Mouse (Mus musculus) hindbrain, embryonic 10.5 days (tissue): ENCODE measurements around the gene Pitpnm2. TPM values are rescaled to one million over a fixed set of nuclear protein-coding genes. Genes with fewer than 3 reads are reported as not detected.

ENCODE experiments used
- DNase-seq: peaks from one replicate; pipeline ENCODE4 v3.0.0-alpha.2; 2017; ENCODE audit warnings: low spot score
- H3K27ac ChIP-seq: fragments of 300-500 bp; sonication (generic); 2 replicates; pipeline ENCODE4 v1.5.1; 2016; ENCODE audit warnings: mild to moderate bottlenecking, moderate library complexity
- H3K27me3 ChIP-seq: fragments of 300-500 bp; sonication (generic); 2 replicates; pipeline ENCODE4 v1.6.1; 2016; ENCODE audit warnings: mild to moderate bottlenecking; ENCODE audit not compliant: poor library complexity, insufficient read depth, severe bottlenecking
- H3K36me3 ChIP-seq: fragments of 300-500 bp; sonication (generic); 2 replicates; pipeline ENCODE4 v1.6.1; 2016; ENCODE audit warnings: mild to moderate bottlenecking, moderate library complexity
- H3K4me1 ChIP-seq: fragments of 300-500 bp; sonication (generic); replicated peaks from 2 replicates; pipeline ENCODE4 v1.6.1; 2016; ENCODE audit warnings: mild to moderate bottlenecking
- H3K4me3 ChIP-seq: fragments of 300-500 bp; sonication (generic); 2 replicates; pipeline ENCODE4 v1.5.1; 2016; ENCODE audit warnings: mild to moderate bottlenecking, moderate library complexity
- H3K9me3 ChIP-seq: fragments of 300-500 bp; sonication (generic); 2 replicates; pipeline ENCODE4 v1.6.1; 2016; ENCODE audit warnings: mild to moderate bottlenecking, moderate library complexity
- WGBS: fragments of 180-500 bp; shearing (Covaris S2); methylation state at CpG from one replicate; pipeline ENCODE4 v1.1.7; 2016; 5-methylcytosine and 5-hydroxymethylcytosine counted together
- polyA plus RNA-seq: library from polyadenylated mRNA; unstranded; fragments of >200 nt; fragmentation: Nextera tagmentation; extraction: Ambion mirVana; gene quantifications from 2 replicates; pipeline ENCODE4 v1.2.1, GENCODE M21; 2016

Gene Pitpnm2
- polyA plus RNA-seq, 1 experiment from 2014 or later: 3.6 TPM

GRCm38 (mm10) chr5:124159453-124159852, 90.1 kb downstream of the Pitpnm2 start:
- 58% methylated on average over 7 of the region's 7 CpGs for WGBS
- peaks cover 48% of the 10 kb centered on the region for H3K4me1 ChIP-seq
- no peak overlapping the region for H3K27ac ChIP-seq
- H3K36me3 ChIP-seq: no peaks in the 10 kb centered on the region
- no peak for DNase-seq
- H3K27me3 ChIP-seq: no peaks in the 10 kb centered on the region
- H3K4me3 ChIP-seq: no peak overlapping the region
- H3K9me3 ChIP-seq: no peaks in the 10 kb centered on the region

GRCm38 (mm10) chr5:124158305-124158704, 91.3 kb downstream of the Pitpnm2 start:
- no peak for DNase-seq
- 78% methylated on average over 4 of the region's 4 CpGs for WGBS
- H3K4me1 ChIP-seq: peaks cover 37% of the 10 kb centered on the region
- H3K27ac ChIP-seq: no peak overlapping the region
- H3K36me3 ChIP-seq: no peaks in the 10 kb centered on the region
- no peaks in the 10 kb centered on the region for H3K27me3 ChIP-seq
- no peaks in the 10 kb centered on the region for H3K9me3 ChIP-seq
- no peak overlapping the region for H3K4me3 ChIP-seq

GRCm38 (mm10) chr5:124155943-124156342, 93.6 kb downstream of the Pitpnm2 start:
- DNase-seq: no peak
- Histone ChIP-seq H3K36me3 (peaks cover 15% of the 10 kb centered on the region), H3K4me1 (peaks cover 20% of the 10 kb centered on the region), H3K27ac (no peak overlapping the region), H3K4me3 (no peak overlapping the region), H3K9me3 (no peaks in the 10 kb centered on the region), H3K27me3 (no peaks in the 10 kb centered on the region)
- 82% methylated on average over 5 of the region's 5 CpGs for WGBS

GRCm38 (mm10) chr5:124152734-124153133, 96.8 kb downstream of the Pitpnm2 start:
- no peaks in the 10 kb centered on the region for H3K4me1 ChIP-seq
- WGBS: 85% methylated on average over 4 of the region's 4 CpGs
- H3K36me3 ChIP-seq: peaks cover 24% of the 10 kb centered on the region
- no peak for DNase-seq
- H3K4me3 ChIP-seq: no peak overlapping the region
- no peaks in the 10 kb centered on the region for H3K27me3 ChIP-seq
- no peak overlapping the region for H3K27ac ChIP-seq
- no peaks in the 10 kb centered on the region for H3K9me3 ChIP-seq

GRCm38 (mm10) chr5:124150895-124151294, 98.7 kb downstream of the Pitpnm2 start:
- Histone ChIP-seq H3K36me3 (peaks cover 30% of the 10 kb centered on the region), H3K4me3 (no peak overlapping the region), H3K4me1 (no peaks in the 10 kb centered on the region), H3K9me3 (no peaks in the 10 kb centered on the region), H3K27me3 (no peaks in the 10 kb centered on the region), H3K27ac (no peak overlapping the region)
- DNase-seq: no peak
- 87% methylated on average over 7 of the region's 7 CpGs for WGBS

GRCm38 (mm10) chr5:124149028-124149427, 100.5 kb downstream of the Pitpnm2 start:
- no peaks in the 10 kb centered on the region for H3K4me1 ChIP-seq
- 69% methylated on average over 5 of the region's 5 CpGs for WGBS
- no peak for DNase-seq
- H3K27ac ChIP-seq: no peak overlapping the region
- peaks cover 35% of the 10 kb centered on the region for H3K36me3 ChIP-seq
- H3K4me3 ChIP-seq: no peak overlapping the region
- no peaks in the 10 kb centered on the region for H3K27me3 ChIP-seq
- H3K9me3 ChIP-seq: no peaks in the 10 kb centered on the region

- H3K27me3 ChIP-seq: no peaks in the 10 kb centered on the region
- no peaks in the 10 kb centered on the region for H3K9me3 ChIP-seq
- H3K27ac ChIP-seq: no peak overlapping the region
- DNase-seq: no peak
- H3K4me3 ChIP-seq: no peak overlapping the region
- peaks cover 53% of the 10 kb centered on the region for H3K36me3 ChIP-seq
- 78% methylated on average over 7 of the region's 7 CpGs for WGBS
- H3K4me1 ChIP-seq: peaks cover 5% of the 10 kb centered on the region
Measured at GRCm38 (mm10) chr5:124138066-124138465, 111.5 kb downstream of the Pitpnm2 start.

- H3K36me3 ChIP-seq: peaks cover 63% of the 10 kb centered on the region
- no peaks in the 10 kb centered on the region for H3K4me1 ChIP-seq
- H3K9me3 ChIP-seq: no peaks in the 10 kb centered on the region
- 89% methylated on average over 5 of the region's 5 CpGs for WGBS
- no peak for DNase-seq
- no peaks in the 10 kb centered on the region for H3K27me3 ChIP-seq
- H3K4me3 ChIP-seq: no peak overlapping the region
- H3K27ac ChIP-seq: no peak overlapping the region
Measured at GRCm38 (mm10) chr5:124134261-124134660, 115.3 kb downstream of the Pitpnm2 start.

- no peak for DNase-seq
- Histone ChIP-seq H3K27me3 (no peaks in the 10 kb centered on the region), H3K9me3 (no peaks in the 10 kb centered on the region), H3K4me3 (no peak overlapping the region), H3K36me3 (peaks cover 100% of the 10 kb centered on the region), H3K4me1 (0 out of 2 replicates have a peak, but pooled peaks cover 3% of the 10 kb centered on the region), H3K27ac (0 out of 2 replicates have a peak overlapping the region, but pooled peaks have one; percentile 31)
- 91% methylated on average over 11 of the region's 11 CpGs for WGBS
Measured at GRCm38 (mm10) chr5:124125093-124125492, 124.5 kb downstream of the Pitpnm2 start.

GRCm38 (mm10) chr5:124122357-124122756, 127.2 kb downstream of the Pitpnm2 start:
- H3K36me3 ChIP-seq: peaks cover 100% of the 10 kb centered on the region
- peaks cover 8% of the 10 kb centered on the region for H3K4me1 ChIP-seq
- no peak overlapping the region for H3K4me3 ChIP-seq
- no peak for DNase-seq
- no peak overlapping the region for H3K27ac ChIP-seq
- H3K9me3 ChIP-seq: no peaks in the 10 kb centered on the region
- WGBS: 91% methylated on average over 18 of the region's 18 CpGs
- H3K27me3 ChIP-seq: no peaks in the 10 kb centered on the region

GRCm38 (mm10) chr5:124119204-124119603, 130.4 kb downstream of the Pitpnm2 start:
- Histone ChIP-seq H3K27ac (no peak overlapping the region), H3K36me3 (peaks cover 79% of the 10 kb centered on the region), H3K4me3 (no peak overlapping the region), H3K4me1 (peaks cover 27% of the 10 kb centered on the region), H3K27me3 (no peaks in the 10 kb centered on the region), H3K9me3 (no peaks in the 10 kb centered on the region)
- no peak for DNase-seq
- WGBS: 84% methylated on average over 5 of the region's 5 CpGs

- no peaks in the 10 kb centered on the region for H3K27me3 ChIP-seq
- peak within 1 kb of the TSS; percentile 98 for H3K4me3 ChIP-seq
- no peaks in the 10 kb centered on the region for H3K9me3 ChIP-seq
- peak within 1 kb of the TSS; percentile 96 for H3K27ac ChIP-seq
- DNase-seq: peak; percentile 79
- 2% methylated on average over 64 of the region's 64 CpGs for WGBS
- peaks cover 46% of the 10 kb centered on the region for H3K4me1 ChIP-seq
- H3K36me3 ChIP-seq: peaks cover 55% of the 10 kb centered on the region
Measured at GRCm38 (mm10) chr5:124115990-124116845, 133.3 kb downstream of the Pitpnm2 start, which contains the start of gene Arl6ip4. Gene Arl6ip4, plus strand, starts transcription at chr5:124116089.

GRCm38 (mm10) chr5:124115531-124115930, 134.0 kb downstream of the Pitpnm2 start:
- Histone ChIP-seq H3K27me3 (no peaks in the 10 kb centered on the region), H3K27ac (peak overlapping the region; percentile 96), H3K4me3 (peak overlapping the region; percentile 98), H3K36me3 (peaks cover 48% of the 10 kb centered on the region), H3K4me1 (peaks cover 50% of the 10 kb centered on the region), H3K9me3 (no peaks in the 10 kb centered on the region)
- no peak for DNase-seq
- WGBS: 25% methylated on average over 7 of the region's 7 CpGs
